Mouse (Mus musculus) forebrain, embryonic 11.5 days (tissue): ENCODE measurements around the gene Mthfsd. TPM values are rescaled to one million over a fixed set of nuclear protein-coding genes. Genes with fewer than 3 reads are reported as not detected.

Source experiments
- ATAC-seq: fragments of 200-750 bp; cut with Nextera tagmentation; replicated peaks from 2 replicates; pipeline ENCODE4 v1.8.0; 2017; ENCODE audit warnings: moderate TSS enrichment; ENCODE audit not compliant: low FRiP score
- DNase-seq: peaks from one replicate; pipeline ENCODE4 v3.0.0-alpha.2; 2017; ENCODE audit warnings: low spot score
- H3K27ac ChIP-seq: fragments of 300-500 bp; sonication (generic); 2 replicates; pipeline ENCODE4 v1.5.1; 2014; ENCODE audit warnings: low read depth, low read length
- H3K27me3 ChIP-seq: fragments of 300-500 bp; sonication (generic); 2 replicates; pipeline ENCODE4 v1.6.1; 2014; ENCODE audit warnings: mild to moderate bottlenecking, low read length, mixed read lengths; ENCODE audit not compliant: control insufficient read depth, insufficient read depth
- H3K36me3 ChIP-seq: fragments of 300-500 bp; sonication (generic); 2 replicates; pipeline ENCODE4 v1.6.1; 2014; ENCODE audit warnings: mild to moderate bottlenecking, low read length, moderate library complexity, mixed read lengths; ENCODE audit not compliant: control insufficient read depth, insufficient read depth
- H3K4me1 ChIP-seq: fragments of 300-500 bp; sonication (generic); replicated peaks from 2 replicates; pipeline ENCODE4 v1.6.1; 2014; ENCODE audit warnings: low read length, mixed read lengths; ENCODE audit not compliant: control insufficient read depth, insufficient read depth
- H3K4me2 ChIP-seq: fragments of 300-500 bp; sonication (generic); 2 replicates; pipeline ENCODE4 v1.6.1; 2014; ENCODE audit warnings: low read depth, mild to moderate bottlenecking, low read length, moderate library complexity, mixed read lengths; ENCODE audit not compliant: severe bottlenecking
- H3K4me3 ChIP-seq: fragments of 300-500 bp; sonication (generic); 2 replicates; pipeline ENCODE4 v1.5.1; 2014; ENCODE audit warnings: low read depth, low read length
- H3K9ac ChIP-seq: fragments of 300-500 bp; sonication (generic); 2 replicates; pipeline ENCODE4 v1.6.1; 2014; ENCODE audit warnings: low read length
- H3K9me3 ChIP-seq: fragments of 300-500 bp; sonication (generic); 2 replicates; pipeline ENCODE4 v1.6.1; 2016; ENCODE audit warnings: low read length, mixed read lengths; ENCODE audit not compliant: control insufficient read depth
- WGBS: fragments of 180-500 bp; shearing (Covaris S2); extraction: QIAGEN DNeasy Blood & Tissue Kit; methylation state at CpG from one replicate; pipeline ENCODE4 v1.1.7; 2014; 5-methylcytosine and 5-hydroxymethylcytosine counted together
- polyA plus RNA-seq: library from polyadenylated mRNA; unstranded; fragments of >200 nt; fragmentation: Nextera tagmentation; extraction: Ambion mirVana; gene quantifications from 2 replicates; pipeline ENCODE4 v1.2.1, GENCODE M21; 2014

Mthfsd gene
- polyA plus RNA-seq, 1 experiment from 2014 or later: 52.8 TPM

DNA sequence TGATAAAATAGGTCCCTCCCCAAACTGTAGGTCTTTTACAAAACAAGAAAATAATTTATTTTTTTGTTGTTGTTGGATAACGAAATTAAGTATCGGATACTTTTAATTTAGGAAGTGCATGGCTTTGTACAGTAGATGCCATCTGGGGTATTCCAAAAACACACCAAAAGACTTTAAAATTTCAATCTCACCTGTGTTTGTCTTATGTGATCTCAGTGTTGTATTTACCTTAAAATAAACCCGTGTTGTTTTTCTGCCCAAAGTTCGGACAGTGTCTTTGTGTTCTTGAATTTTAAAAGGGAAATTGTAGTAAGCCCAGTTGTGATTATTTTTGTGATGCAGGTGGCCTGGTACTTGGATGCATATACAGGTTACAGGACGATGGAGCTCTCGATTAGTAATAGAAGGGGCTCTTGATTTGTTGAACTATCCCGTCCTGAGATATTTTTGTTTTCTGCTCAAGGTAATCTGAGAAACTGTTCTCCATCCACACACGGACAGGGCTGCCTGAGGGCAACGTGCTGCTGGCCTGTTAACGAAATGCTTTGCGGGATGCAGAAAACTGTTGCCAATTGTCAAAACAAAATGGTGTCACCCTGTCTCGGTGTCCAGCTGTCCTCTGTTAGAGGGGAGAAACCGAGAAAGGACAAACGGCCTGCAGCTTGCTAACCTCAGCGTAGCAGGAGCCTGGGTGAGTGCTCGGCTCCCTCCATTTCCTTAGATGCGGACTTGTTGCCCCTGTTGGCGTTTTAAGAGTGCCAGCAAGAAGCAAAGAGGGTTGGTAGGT is 10.6 kb upstream of the Mthfsd start:
- H3K4me3 ChIP-seq: no peak overlapping the region
- H3K27me3 ChIP-seq: peaks cover 97% of the 10 kb centered on the region
- DNase-seq: peak; percentile 50
- 1% methylated on average over 18 of the region's 18 CpGs for WGBS
- H3K4me2 ChIP-seq: no peak overlapping the region
- H3K36me3 ChIP-seq: no peaks in the 10 kb centered on the region
- no peaks in the 10 kb centered on the region for H3K9me3 ChIP-seq
- no peak overlapping the region for H3K27ac ChIP-seq
- H3K9ac ChIP-seq: no peak overlapping the region
- peaks cover 11% of the 10 kb centered on the region; the same call in 1 of the 2 replicates for H3K4me1 ChIP-seq
- no peak for ATAC-seq

DNA sequence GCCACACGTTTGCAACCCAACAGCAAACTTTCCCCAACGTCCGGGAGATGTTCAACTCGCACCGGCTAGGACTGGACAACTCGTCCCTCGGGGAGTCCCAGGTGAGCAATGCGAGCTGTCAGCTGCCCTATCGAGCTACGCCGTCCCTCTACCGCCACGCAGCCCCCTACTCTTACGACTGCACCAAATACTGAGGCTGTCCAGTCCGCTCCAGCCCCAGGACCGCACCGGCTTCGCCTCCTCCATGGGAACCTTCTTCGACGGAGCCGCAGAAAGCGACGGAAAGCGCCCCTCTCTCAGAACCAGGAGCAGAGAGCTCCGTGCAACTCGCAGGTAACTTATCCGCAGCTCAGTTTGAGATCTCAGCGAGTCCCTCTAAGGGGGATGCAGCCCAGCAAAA is 9.7 kb upstream of the Mthfsd start:
- Histone ChIP-seq H3K4me2 (0 out of 2 replicates have a peak overlapping the region, but pooled peaks have one; percentile 9), H3K4me1 (peaks cover 11% of the 10 kb centered on the region; the same call in 1 of the 2 replicates), H3K27ac (no peak overlapping the region), H3K9me3 (no peaks in the 10 kb centered on the region), H3K4me3 (peak overlapping the region; percentile 40), H3K36me3 (no peaks in the 10 kb centered on the region), H3K9ac (no peak overlapping the region), H3K27me3 (peaks cover 93% of the 10 kb centered on the region)
- under 1% methylated on average over 28 of the region's 28 CpGs for WGBS
- DNase-seq (no peak), ATAC-seq (no peak)

DNA sequence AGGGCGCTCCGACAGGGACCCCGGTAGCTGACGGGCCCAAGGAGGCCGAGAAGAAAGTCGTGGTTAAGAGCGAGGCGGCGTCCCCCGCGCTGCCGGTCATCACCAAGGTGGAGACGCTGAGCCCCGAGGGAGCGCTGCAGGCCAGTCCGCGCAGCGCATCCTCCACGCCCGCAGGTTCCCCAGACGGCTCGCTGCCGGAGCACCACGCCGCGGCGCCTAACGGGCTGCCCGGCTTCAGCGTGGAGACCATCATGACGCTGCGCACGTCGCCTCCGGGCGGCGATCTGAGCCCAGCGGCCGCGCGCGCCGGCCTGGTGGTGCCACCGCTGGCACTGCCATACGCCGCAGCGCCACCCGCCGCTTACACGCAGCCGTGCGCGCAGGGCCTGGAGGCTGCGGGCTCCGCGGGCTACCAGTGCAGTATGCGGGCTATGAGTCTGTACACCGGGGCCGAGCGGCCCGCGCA is 9.0 kb upstream of the Mthfsd start:
- Histone ChIP-seq H3K27ac (no peak overlapping the region), H3K4me1 (peaks cover 11% of the 10 kb centered on the region; the same call in 1 of the 2 replicates), H3K9ac (no peak overlapping the region), H3K9me3 (no peaks in the 10 kb centered on the region), H3K4me3 (peak overlapping the region; percentile 40), H3K36me3 (no peaks in the 10 kb centered on the region), H3K4me2 (0 out of 2 replicates have a peak overlapping the region, but pooled peaks have one; percentile 15), H3K27me3 (peaks cover 86% of the 10 kb centered on the region)
- ATAC-seq (no peak), DNase-seq (peak; percentile 71)
- under 1% methylated on average over 60 of the region's 62 CpGs for WGBS

DNA sequence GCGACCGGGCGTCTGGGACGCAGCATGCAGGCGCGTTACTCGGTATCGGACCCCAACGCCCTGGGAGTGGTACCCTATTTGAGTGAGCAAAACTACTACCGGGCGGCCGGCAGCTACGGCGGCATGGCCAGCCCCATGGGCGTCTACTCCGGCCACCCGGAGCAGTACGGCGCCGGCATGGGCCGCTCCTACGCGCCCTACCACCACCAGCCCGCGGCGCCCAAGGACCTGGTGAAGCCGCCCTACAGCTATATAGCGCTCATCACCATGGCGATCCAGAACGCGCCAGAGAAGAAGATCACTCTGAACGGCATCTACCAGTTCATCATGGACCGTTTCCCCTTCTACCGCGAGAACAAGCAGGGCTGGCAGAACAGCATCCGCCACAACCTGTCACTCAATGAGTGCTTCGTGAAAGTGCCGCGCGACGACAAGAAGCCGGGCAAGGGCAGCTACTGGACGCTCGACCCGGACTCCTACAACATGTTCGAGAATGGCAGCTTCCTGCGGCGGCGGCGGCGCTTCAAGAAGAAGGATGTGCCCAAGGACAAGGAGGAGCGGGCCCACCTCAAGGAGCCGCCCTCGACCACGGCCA is 8.5 kb upstream of the Mthfsd start:
- under 1% methylated on average over 55 of the region's 55 CpGs for WGBS
- H3K27ac ChIP-seq: peak overlapping the region; percentile 31; the same call in 1 of the 2 replicates
- H3K4me2 ChIP-seq: peak overlapping the region; percentile 77
- DNase-seq (peak; percentile 66), ATAC-seq (peak; percentile 36; the same call in 1 of the 2 replicates)
- no peaks in the 10 kb centered on the region for H3K9me3 ChIP-seq
- peaks cover 11% of the 10 kb centered on the region; the same call in 1 of the 2 replicates for H3K4me1 ChIP-seq
- H3K27me3 ChIP-seq: peaks cover 81% of the 10 kb centered on the region
- no peaks in the 10 kb centered on the region for H3K36me3 ChIP-seq
- H3K9ac ChIP-seq: no peak overlapping the region; the same call in 1 of the 2 replicates
- peak overlapping the region; percentile 40 for H3K4me3 ChIP-seq

DNA sequence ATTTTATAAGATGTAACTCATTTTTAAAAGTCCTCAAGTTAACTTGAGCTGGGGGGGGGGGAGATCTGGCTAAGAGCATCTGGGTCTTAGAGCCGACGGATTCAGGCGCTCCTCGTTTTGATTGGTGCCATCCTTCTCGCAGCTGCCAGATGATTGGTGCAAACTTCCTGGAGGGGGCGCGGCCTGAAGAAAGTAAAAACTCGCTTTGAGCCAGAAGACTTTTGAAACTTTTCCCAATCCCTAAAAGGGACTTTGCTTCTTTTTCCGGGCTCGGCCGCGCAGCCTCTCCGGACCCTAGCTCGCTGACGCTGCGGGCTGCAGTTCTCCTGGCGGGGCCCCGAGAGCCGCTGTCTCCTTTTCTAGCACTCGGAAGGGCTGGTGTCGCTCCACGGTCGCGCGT is 7.8 kb upstream of the Mthfsd start, which contains the start of gene Foxc2:
Foxc2 (plus strand) TSS at position 224 of the 400 bp plus-strand sequence.
- Histone ChIP-seq H3K36me3 (no peaks in the 10 kb centered on the region), H3K4me1 (peaks cover 11% of the 10 kb centered on the region; the same call in 1 of the 2 replicates), H3K9ac (no peak within 1 kb of the TSS; the same call in 1 of the 2 replicates), H3K4me3 (peak within 1 kb of the TSS; percentile 40), H3K27me3 (peaks cover 74% of the 10 kb centered on the region), H3K4me2 (peak within 1 kb of the TSS; percentile 77), H3K27ac (peak within 1 kb of the TSS; percentile 31; the same call in 1 of the 2 replicates), H3K9me3 (no peaks in the 10 kb centered on the region)
- WGBS: under 1% methylated on average over 25 of the region's 25 CpGs
- 0 out of 2 replicates have a peak, but pooled peaks have one; percentile 55 for ATAC-seq
- DNase-seq: peak; percentile 87

DNA sequence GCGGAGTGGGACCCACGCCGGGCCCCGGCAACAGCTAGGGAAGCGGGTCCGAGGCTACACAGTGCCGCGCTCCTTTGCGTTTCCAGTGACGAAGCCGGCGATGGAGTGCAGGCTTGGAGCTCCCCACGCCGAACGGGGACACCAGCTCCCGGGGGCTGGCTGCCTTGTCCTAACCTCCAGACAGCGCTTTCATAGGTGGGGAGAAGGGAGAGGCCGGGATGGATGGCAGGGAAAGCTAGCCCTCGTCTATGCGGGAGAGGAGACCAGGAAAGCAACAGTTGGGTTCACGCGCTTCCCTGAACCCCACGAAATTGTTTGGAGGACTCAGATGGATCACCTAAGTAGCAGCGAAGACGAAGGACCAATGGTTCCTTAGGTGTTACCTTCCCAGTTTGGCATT is 6.9 kb upstream of the Mthfsd start:
- Histone ChIP-seq H3K27me3 (peaks cover 65% of the 10 kb centered on the region), H3K4me2 (0 out of 2 replicates have a peak overlapping the region, but pooled peaks have one; percentile 15), H3K9me3 (no peaks in the 10 kb centered on the region), H3K4me3 (no peak overlapping the region), H3K4me1 (peaks cover 11% of the 10 kb centered on the region; the same call in 1 of the 2 replicates), H3K27ac (no peak overlapping the region), H3K36me3 (no peaks in the 10 kb centered on the region), H3K9ac (no peak overlapping the region)
- DNase-seq (no peak), ATAC-seq (no peak)
- WGBS: under 1% methylated on average over 25 of the region's 25 CpGs

DNA sequence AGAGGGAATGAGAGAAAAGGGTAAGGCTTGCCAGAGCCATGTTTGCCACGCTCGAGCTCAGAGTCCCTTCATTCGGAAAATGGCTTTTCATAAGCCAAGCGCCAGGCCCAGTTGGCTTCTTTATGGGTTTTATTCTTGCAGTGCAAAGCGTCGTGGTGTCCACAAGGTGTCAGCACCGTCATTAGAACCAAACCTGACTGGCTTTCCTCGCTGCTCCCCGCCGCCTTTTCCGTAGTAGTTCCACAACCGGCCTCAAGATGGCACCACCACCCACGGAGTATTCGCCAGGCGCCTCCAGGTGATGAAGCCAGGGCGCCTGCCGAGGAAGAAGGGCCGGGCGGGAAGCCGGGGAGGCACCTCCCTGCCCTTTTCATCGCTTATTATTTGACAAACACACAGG is 5.1 kb upstream of the Mthfsd start:
- Histone ChIP-seq H3K4me3 (no peak overlapping the region), H3K27ac (no peak overlapping the region), H3K4me1 (peaks cover 11% of the 10 kb centered on the region; the same call in 1 of the 2 replicates), H3K36me3 (no peaks in the 10 kb centered on the region), H3K9me3 (no peaks in the 10 kb centered on the region), H3K4me2 (no peak overlapping the region), H3K9ac (no peak overlapping the region), H3K27me3 (peaks cover 48% of the 10 kb centered on the region)
- DNase-seq (peak; percentile 98), ATAC-seq (peak; percentile 35; the same call in 1 of the 2 replicates)
- WGBS: under 1% methylated on average over 21 of the region's 21 CpGs

DNA sequence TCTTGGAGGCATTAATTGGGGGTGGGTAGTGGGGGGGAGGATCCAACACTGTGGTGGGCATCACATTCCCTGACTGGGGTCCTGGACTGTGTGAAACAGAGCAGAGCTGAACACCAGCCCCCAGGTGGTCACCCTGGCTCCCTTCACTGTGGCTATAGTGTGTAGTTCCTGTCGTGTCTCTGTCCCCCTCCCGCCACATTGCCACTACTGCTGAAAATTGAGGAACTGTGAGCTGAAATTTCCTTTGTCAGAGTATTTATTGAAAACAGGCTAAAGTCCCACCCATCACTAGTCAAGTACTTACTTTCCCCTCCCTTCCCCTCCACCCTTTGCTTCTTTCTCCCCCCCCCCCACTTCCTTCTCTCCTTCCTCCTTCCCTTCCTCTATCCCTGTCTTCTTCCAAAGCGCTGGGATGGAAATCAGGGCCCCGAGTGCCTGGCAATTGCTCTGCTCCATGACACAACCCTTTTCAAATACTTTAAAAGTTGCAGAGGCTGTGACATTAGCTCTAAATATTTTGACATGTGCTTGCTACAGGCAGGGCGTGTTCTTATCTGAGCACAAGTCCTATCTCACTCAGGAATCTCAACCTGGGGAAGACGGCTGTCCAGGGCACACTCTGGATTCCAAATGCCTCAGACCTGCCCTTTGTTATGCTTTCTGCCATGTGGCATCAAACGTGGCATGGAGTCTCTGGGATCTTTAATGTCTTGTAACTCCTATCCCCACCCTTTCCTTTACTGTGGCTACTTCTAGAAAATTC is 3.1 kb upstream of the Mthfsd start:
- no peak for DNase-seq
- Histone ChIP-seq H3K4me2 (no peak overlapping the region), H3K27me3 (peaks cover 29% of the 10 kb centered on the region), H3K36me3 (no peaks in the 10 kb centered on the region), H3K27ac (no peak overlapping the region), H3K9me3 (no peaks in the 10 kb centered on the region), H3K9ac (no peak overlapping the region), H3K4me3 (no peak overlapping the region), H3K4me1 (peaks cover 8% of the 10 kb centered on the region; the same call in 1 of the 2 replicates)
- ATAC-seq: no peak
- 48% methylated on average over 7 of the region's 7 CpGs for WGBS
